Mouse (Mus musculus) CH12.LX (cell line): ENCODE results near the gene Slc9c1.

Experiments
- CHD1 ChIP-seq: IDR thresholded peaks from 2 replicates; pipeline ENCODE4 v1.6.1; 2012; ENCODE audit warnings: low read depth, low read length, improper control_type of control experiment, inconsistent platforms
- CTCF ChIP-seq, 2 experiments: IDR thresholded peaks in 1 of 2; conservative IDR thresholded peaks in 1 of 2; 2 replicates each; pipeline ENCODE4 v1.5.1; 2011 to 2012; ENCODE audit warnings: low read depth in 2 of 2, low read length in 2 of 2, improper control_type of control experiment in 1 of 2, inconsistent platforms in 1 of 2, mild to moderate bottlenecking in 1 of 2, moderate library complexity in 1 of 2
- E2F4 ChIP-seq: IDR thresholded peaks from 2 replicates; pipeline ENCODE4 v1.6.1; 2011; ENCODE audit warnings: low read depth, low read length, improper control_type of control experiment; ENCODE audit not compliant: insufficient replicate concordance
- ELF1 ChIP-seq: IDR thresholded peaks from 2 replicates; pipeline ENCODE4 v1.6.1; 2014; ENCODE audit warnings: low read depth, mild to moderate bottlenecking, inconsistent platforms, low read length, improper control_type of control experiment
- EP300 ChIP-seq: IDR thresholded peaks from 2 replicates; pipeline ENCODE4 v1.6.1; 2011; ENCODE audit warnings: low read length, improper control_type of control experiment
- JUND ChIP-seq: conservative IDR thresholded peaks from 2 replicates; pipeline ENCODE4 v1.6.1; 2011; ENCODE audit warnings: low read depth, low read length, improper control_type of control experiment
- MXI1 ChIP-seq: IDR thresholded peaks from 2 replicates; pipeline ENCODE4 v1.6.1; 2011; ENCODE audit warnings: mild to moderate bottlenecking, low read depth, low read length, improper control_type of control experiment
- NRF1 ChIP-seq: IDR thresholded peaks from 2 replicates; pipeline ENCODE4 v1.6.1; 2014; ENCODE audit warnings: low read depth, mild to moderate bottlenecking, inconsistent platforms, low read length, improper control_type of control experiment, moderate library complexity
- POLR2A ChIP-seq: IDR thresholded peaks from 2 replicates; pipeline ENCODE4 v1.6.1; 2011; ENCODE audit warnings: low read depth, mild to moderate bottlenecking, improper control_type of control experiment, low read length
- TCF12 ChIP-seq: IDR thresholded peaks from 2 replicates; pipeline ENCODE4 v1.6.1; 2014; ENCODE audit warnings: low read depth, mild to moderate bottlenecking, inconsistent platforms, low read length, improper control_type of control experiment
- ZC3H11A ChIP-seq: IDR thresholded peaks from 2 replicates; pipeline ENCODE4 v1.6.1; 2012; ENCODE audit warnings: low read depth, mild to moderate bottlenecking, inconsistent platforms, low read length, improper control_type of control experiment
- ZKSCAN1 ChIP-seq: IDR thresholded peaks from 2 replicates; pipeline ENCODE4 v1.6.1; 2012; ENCODE audit warnings: low read depth, inconsistent platforms, low read length, improper control_type of control experiment, borderline replicate concordance
- ZMIZ1 ChIP-seq: IDR thresholded peaks from 2 replicates; pipeline ENCODE4 v1.6.1; 2012; ENCODE audit warnings: low read depth, mild to moderate bottlenecking, inconsistent platforms, low read length, improper control_type of control experiment

DNA sequence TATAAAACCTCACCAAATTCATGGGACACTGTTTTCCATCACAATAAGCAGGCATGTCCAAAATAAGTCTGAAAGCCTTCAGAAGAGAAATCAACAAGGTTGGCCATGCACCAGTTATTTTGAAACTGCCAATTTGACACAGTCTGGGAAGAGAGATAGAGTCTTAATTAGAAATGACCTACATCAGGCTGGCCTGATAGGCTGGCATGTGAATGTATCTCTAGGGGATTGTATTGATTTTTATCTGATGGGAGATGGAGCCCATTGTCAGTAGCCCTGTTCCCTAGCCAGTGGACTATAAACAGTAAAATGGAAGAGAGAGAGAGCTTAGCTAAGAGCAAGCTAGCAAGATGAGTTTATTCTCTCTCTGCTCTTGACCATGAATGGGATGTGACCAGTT is 60.4 kb downstream of the Slc9c1 start:
- TF ChIP-seq ZKSCAN1 (no peak), CTCF (conservative IDR thresholded peaks at IDR 0.05 in 1 of 2, IDR thresholded peaks at IDR 0.05 in 1 of 2; ENCODE audit: low read depth in 2 of 2, low read length in 2 of 2) (no peak), POLR2A (no peak), EP300 (no peak), CHD1 (no peak), NRF1 (no peak), TCF12 (no peak), JUND (no peak), MXI1 (no peak), E2F4 (no peak), ZMIZ1 (no peak), ELF1 (no peak), ZC3H11A (no peak)
